11 mouse cellular contexts compared by ENCODE assay signal in the genomic region with DNA sequence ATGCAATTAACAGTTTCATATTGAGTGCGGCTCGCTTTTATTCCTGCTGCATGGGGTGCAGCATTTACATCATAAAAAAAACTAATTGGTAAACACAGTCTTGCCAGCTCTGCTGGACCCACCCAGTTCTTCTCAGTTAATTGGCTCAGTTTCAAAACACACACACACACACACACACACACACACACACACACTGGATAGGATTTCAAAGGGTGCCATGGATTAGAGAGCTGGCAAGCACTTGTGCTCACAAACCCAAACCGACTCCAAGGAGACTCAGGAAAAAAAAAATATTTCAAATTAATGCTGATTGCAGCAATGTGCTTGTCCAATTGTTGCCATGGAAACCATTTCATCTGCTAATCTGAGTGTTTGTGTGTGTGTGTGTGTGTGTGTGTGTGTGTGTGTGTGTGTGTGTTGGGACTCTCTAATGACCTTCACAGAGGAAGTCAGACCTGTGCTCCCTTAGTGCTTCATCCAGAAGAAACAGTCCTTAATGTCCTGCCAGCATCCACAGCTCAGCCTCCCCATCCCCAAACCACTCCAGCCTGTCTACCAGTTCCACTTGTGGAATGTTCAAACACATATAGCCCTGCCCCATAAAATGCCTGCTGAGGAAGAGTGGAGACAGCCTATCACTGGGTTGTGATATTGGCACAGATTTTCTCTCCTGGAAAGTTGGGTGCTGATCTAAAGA.
DNase-seq lines count a peak whose midpoint lies in the region; ATAC-seq lines count a peak whose summit lies in the region.
"Had no signal": no experiment of that assay in that cellular context is flagged by ENCODE, and none has a peak within 500 bp of the region (broad histone marks: within the 10 kb centered on the region; RNA-seq: fewer than 3 reads in every experiment).

No protein-coding gene starts in this region.

- intact Hi-C loops in left cerebral cortex, postnatal 14 days (cut with DNase I): no loop called here
- intact Hi-C loops in left cerebral cortex, postnatal 36 days (cut with DNase I): no loop called here

- 4% methylated on average over 3 of the region's 3 CpGs for WGBS in forebrain, embryonic 16.5 days
- 13% methylated on average over 3 of the region's 3 CpGs for WGBS in limb, embryonic 13.5 days
- 27% methylated on average over 3 of the region's 3 CpGs for WGBS in neural tube, embryonic 14.5 days

- peak; percentile 91 for ATAC-seq in forebrain, embryonic 16.5 days
- peak; percentile 32; the same call in 1 of the 2 replicates for ATAC-seq in limb, embryonic 13.5 days (ENCODE audit: low FRiP score, low read depth)
- peak; percentile 90 for ATAC-seq in neural tube, embryonic 14.5 days (ENCODE audit: low read depth)

- H3K27ac ChIP-seq in forebrain, embryonic 16.5 days (ENCODE audit: low read length): no peak overlapping the region
- H3K27ac ChIP-seq in limb, embryonic 13.5 days: no peak overlapping the region
- peak overlapping the region; percentile 48 for H3K27ac ChIP-seq in neural tube, embryonic 14.5 days (ENCODE audit: low read depth, low read length)
- H3K27ac ChIP-seq: embryonic facial prominence, embryonic 15.5 days; liver, embryonic 13.5 days had no signal

- H3K27me3 ChIP-seq in forebrain, embryonic 16.5 days (replicated peaks; ENCODE audit: control insufficient read depth, insufficient read depth, low read length): peaks cover 13% of the 10 kb centered on the region
- no peaks in the 10 kb centered on the region for H3K27me3 ChIP-seq in limb, embryonic 13.5 days
- H3K27me3 ChIP-seq in neural tube, embryonic 14.5 days (ENCODE audit: control insufficient read depth, insufficient read depth, low read length): no peaks in the 10 kb centered on the region
- H3K27me3 ChIP-seq: embryonic facial prominence, embryonic 15.5 days; liver, embryonic 13.5 days had no signal

- H3K4me2 ChIP-seq in forebrain, embryonic 16.5 days (ENCODE audit: low read length): no peak overlapping the region
- no peak overlapping the region for H3K4me2 ChIP-seq in limb, embryonic 13.5 days (replicated peaks)
- no peak overlapping the region for H3K4me2 ChIP-seq in neural tube, embryonic 14.5 days (ENCODE audit: low read depth, low read length)
- H3K4me2 ChIP-seq: embryonic facial prominence, embryonic 15.5 days; liver, embryonic 13.5 days had no signal

- no peaks in the 10 kb centered on the region for H3K36me3 ChIP-seq in forebrain, embryonic 16.5 days (ENCODE audit: control insufficient read depth, insufficient read depth)
- H3K36me3 ChIP-seq in limb, embryonic 13.5 days: no peaks in the 10 kb centered on the region
- H3K36me3 ChIP-seq in neural tube, embryonic 14.5 days (ENCODE audit: control insufficient read depth, insufficient read depth, low read length): no peaks in the 10 kb centered on the region
- H3K36me3 ChIP-seq: embryonic facial prominence, embryonic 15.5 days; liver, embryonic 13.5 days had no signal

- H3K4me1 ChIP-seq in forebrain, embryonic 16.5 days (replicated peaks; ENCODE audit: control insufficient read depth, insufficient read depth, low read length): peaks cover 17% of the 10 kb centered on the region
- H3K4me1 ChIP-seq in limb, embryonic 13.5 days: 0 out of 2 replicates have a peak, but pooled peaks cover 14% of the 10 kb centered on the region
- peaks cover 6% of the 10 kb centered on the region; the same call in 1 of the 2 replicates for H3K4me1 ChIP-seq in neural tube, embryonic 14.5 days (ENCODE audit: control insufficient read depth, insufficient read depth, low read length)
- H3K4me1 ChIP-seq: embryonic facial prominence, embryonic 15.5 days; liver, embryonic 13.5 days had no signal

- H3K4me3 ChIP-seq in forebrain, embryonic 16.5 days (replicated peaks; ENCODE audit: low read length): no peak overlapping the region
- no peak overlapping the region for H3K4me3 ChIP-seq in limb, embryonic 13.5 days
- H3K4me3 ChIP-seq in neural tube, embryonic 14.5 days (ENCODE audit: low read depth, low read length): no peak overlapping the region
- H3K4me3 ChIP-seq: embryonic facial prominence, embryonic 15.5 days; liver, embryonic 13.5 days had no signal

- H3K9me3 ChIP-seq in forebrain, embryonic 16.5 days (ENCODE audit: control insufficient read depth, low read length): no peaks in the 10 kb centered on the region
- H3K9me3 ChIP-seq in limb, embryonic 13.5 days: no peaks in the 10 kb centered on the region
- no peaks in the 10 kb centered on the region for H3K9me3 ChIP-seq in neural tube, embryonic 14.5 days (ENCODE audit: control insufficient read depth, low read length)
- H3K9me3 ChIP-seq: embryonic facial prominence, embryonic 15.5 days; liver, embryonic 13.5 days had no signal

- peak; percentile 58 to 77 for DNase-seq in left cerebral cortex, postnatal 14 days (ENCODE audit: low spot score in 2 of 2)
- DNase-seq in left cerebral cortex, postnatal 36 days (ENCODE audit: low spot score in 2 of 2): no peak
- DNase-seq in thymus, adult 18-20 months: no peak
- no peak for DNase-seq in B cell, adult 2 months
- no peak for DNase-seq in heart, adult 18-20 months
- DNase-seq: adrenal gland, adult 2 months; liver, embryonic 13.5 days had no signal

- H3K9ac ChIP-seq in forebrain, embryonic 16.5 days (replicated peaks; ENCODE audit: low read depth, low read length): no peak overlapping the region
- no peak overlapping the region for H3K9ac ChIP-seq in limb, embryonic 13.5 days
- H3K9ac ChIP-seq in neural tube, embryonic 14.5 days (replicated peaks; ENCODE audit: low read depth, low read length): no peak overlapping the region
- H3K9ac ChIP-seq: embryonic facial prominence, embryonic 15.5 days; liver, embryonic 13.5 days had no signal

Comparison
In these comparisons a context has a peak if more than half of its experiments do, and no peak if none do; other contexts are left out.
1. DNase-seq: peak in left cerebral cortex, postnatal 14 days (2 of 2); none in left cerebral cortex, postnatal 36 days (0 of 2), thymus, adult 18-20 months (0 of 2), B cell, adult 2 months (0 of 2) and heart, adult 18-20 months (0 of 2).
2. ATAC-seq: peak in every context shown above with its lines; median percentile 91 in forebrain, embryonic 16.5 days; 90 in neural tube, embryonic 14.5 days; 32 in limb, embryonic 13.5 days.